Mouse (Mus musculus): ENCODE results near the gene C1ql3. TPM values are rescaled to one million over a fixed set of nuclear protein-coding genes. Genes with fewer than 3 reads are reported as not detected.

Gene C1ql3
- polyA plus RNA-seq (2012; fragmentation: generic; extraction: Trizol): not detected

GRCm38 (mm10) chr2:13011472-13011871, at the start of gene C1ql3:
Gene C1ql3 (minus strand): TSS chr2:13011806.

Other genes with a start within 250 kb of the C1ql3 start
- gene Pter, start 87.8 kb downstream of the C1ql3 start, polyA plus RNA-seq (2012; fragmentation: generic; extraction: Trizol): 10 to 100 TPM in 1 of 2 experiments, 1 to 10 TPM in 1; 2.1 to 11.4 TPM

Data from C3H10T1/2 (cell line).